Mouse (Mus musculus): ENCODE measurements around the gene Rdh9.

The Rdh9 gene

GRCm38 (mm10) chr10:127840776-127841175, 64.6 kb downstream of the Rdh9 start:
- no peak for DNase-seq (ENCODE audit: inconsistent age in 2 of 2, low spot score in 1 of 2)
